Mouse (Mus musculus): ENCODE results near the gene Nck2. TPM values are rescaled to one million over a fixed set of nuclear protein-coding genes. Genes with fewer than 3 reads are reported as not detected.
A peak's percentile ranks its signal among the peaks of the same experiment; 100 is the strongest.

Gene Nck2
- polyA plus RNA-seq, 1 experiment from 2014 or later, result 21.5 TPM

GRCm38 (mm10) chr1:43404693-43405678, 39.4 kb upstream of the Nck2 start:
- H3K4me2 ChIP-seq (ENCODE audit: low read depth, low read length), result no peak overlapping the region
- WGBS, result 30% methylated on average over 9 of the region's 9 CpGs
- no peaks in the 10 kb centered on the region for H3K9me3 ChIP-seq (ENCODE audit: control insufficient read depth, low read length)
- no peak overlapping the region for H3K9ac ChIP-seq (ENCODE audit: low read depth, low read length)
- H3K27me3 ChIP-seq (replicated peaks; ENCODE audit: control insufficient read depth, insufficient read depth, low read length), result no peaks in the 10 kb centered on the region
- H3K27ac ChIP-seq (ENCODE audit: low read length), result peak overlapping the region; percentile 68
- H3K4me3 ChIP-seq (ENCODE audit: low read length), result no peak overlapping the region
- ATAC-seq, result peak; percentile 66
- H3K36me3 ChIP-seq (ENCODE audit: control insufficient read depth, insufficient read depth, low read length), result no peaks in the 10 kb centered on the region
- peaks cover 4% of the 10 kb centered on the region; the same call in 1 of the 2 replicates for H3K4me1 ChIP-seq (ENCODE audit: control insufficient read depth, insufficient read depth, low read length)

- H3K27me3 ChIP-seq (replicated peaks; ENCODE audit: control insufficient read depth, insufficient read depth, low read length), result no peaks in the 10 kb centered on the region
- H3K9ac ChIP-seq (ENCODE audit: low read depth, low read length), result no peak overlapping the region
- no peak overlapping the region for H3K27ac ChIP-seq (ENCODE audit: low read length)
- no peaks in the 10 kb centered on the region for H3K9me3 ChIP-seq (ENCODE audit: control insufficient read depth, low read length)
- no peak overlapping the region for H3K4me2 ChIP-seq (ENCODE audit: low read depth, low read length)
- H3K36me3 ChIP-seq (ENCODE audit: control insufficient read depth, insufficient read depth, low read length), result no peaks in the 10 kb centered on the region
- no peak overlapping the region for H3K4me3 ChIP-seq (ENCODE audit: low read length)
- WGBS, result 50% methylated on average over 4 of the region's 4 CpGs
- peaks cover 4% of the 10 kb centered on the region; the same call in 1 of the 2 replicates for H3K4me1 ChIP-seq (ENCODE audit: control insufficient read depth, insufficient read depth, low read length)
- ATAC-seq, result no peak
These were observed 35.4 kb upstream of the Nck2 start for GRCm38 (mm10) chr1:43409019-43409418.

- ATAC-seq, result no peak
- WGBS, result 83% methylated on average over 3 of the region's 3 CpGs
These were observed 31.6 kb upstream of the Nck2 start for GRCm38 (mm10) chr1:43412825-43413224.

GRCm38 (mm10) chr1:43413298-43413697, 31.1 kb upstream of the Nck2 start:
- Histone ChIP-seq H3K27ac (ENCODE audit: low read length) (no peak overlapping the region), H3K36me3 (ENCODE audit: control insufficient read depth, insufficient read depth, low read length) (no peaks in the 10 kb centered on the region), H3K4me2 (ENCODE audit: low read depth, low read length) (no peak overlapping the region), H3K4me3 (ENCODE audit: low read length) (no peak overlapping the region), H3K27me3 (replicated peaks; ENCODE audit: control insufficient read depth, insufficient read depth, low read length) (no peaks in the 10 kb centered on the region), H3K9me3 (ENCODE audit: control insufficient read depth, low read length) (no peaks in the 10 kb centered on the region), H3K4me1 (ENCODE audit: control insufficient read depth, insufficient read depth, low read length) (no peaks in the 10 kb centered on the region), H3K9ac (ENCODE audit: low read depth, low read length) (no peak overlapping the region)
- WGBS, result 55% methylated on average over 3 of the region's 3 CpGs
- ATAC-seq, result no peak

More at GRCm38 (mm10) chr1:43412825-43413224, 31.6 kb upstream of the Nck2 start:
- no peaks in the 10 kb centered on the region for H3K9me3 ChIP-seq (ENCODE audit: control insufficient read depth, low read length)
- no peaks in the 10 kb centered on the region for H3K4me1 ChIP-seq (ENCODE audit: control insufficient read depth, insufficient read depth, low read length)
- H3K9ac ChIP-seq (ENCODE audit: low read depth, low read length), result no peak overlapping the region
- no peak overlapping the region for H3K27ac ChIP-seq (ENCODE audit: low read length)
- no peaks in the 10 kb centered on the region for H3K36me3 ChIP-seq (ENCODE audit: control insufficient read depth, insufficient read depth, low read length)
- H3K27me3 ChIP-seq (replicated peaks; ENCODE audit: control insufficient read depth, insufficient read depth, low read length), result no peaks in the 10 kb centered on the region
- no peak overlapping the region for H3K4me2 ChIP-seq (ENCODE audit: low read depth, low read length)
- H3K4me3 ChIP-seq (ENCODE audit: low read length), result no peak overlapping the region

- H3K9ac ChIP-seq (ENCODE audit: low read depth, low read length), result no peak overlapping the region
- H3K9me3 ChIP-seq (ENCODE audit: control insufficient read depth, low read length), result no peaks in the 10 kb centered on the region
- H3K27me3 ChIP-seq (replicated peaks; ENCODE audit: control insufficient read depth, insufficient read depth, low read length), result no peaks in the 10 kb centered on the region
- H3K36me3 ChIP-seq (ENCODE audit: control insufficient read depth, insufficient read depth, low read length), result no peaks in the 10 kb centered on the region
- no peak overlapping the region for H3K4me3 ChIP-seq (ENCODE audit: low read length)
- ATAC-seq, result no peak
- H3K27ac ChIP-seq (ENCODE audit: low read length), result no peak overlapping the region
- no peak overlapping the region for H3K4me2 ChIP-seq (ENCODE audit: low read depth, low read length)
- WGBS, result 75% methylated on average over 4 of the region's 4 CpGs
- H3K4me1 ChIP-seq (ENCODE audit: control insufficient read depth, insufficient read depth, low read length), result no peaks in the 10 kb centered on the region
These were observed 30.6 kb upstream of the Nck2 start for GRCm38 (mm10) chr1:43413749-43414148.

GRCm38 (mm10) chr1:43414228-43414627, 30.2 kb upstream of the Nck2 start:
- Histone ChIP-seq H3K27me3 (replicated peaks; ENCODE audit: control insufficient read depth, insufficient read depth, low read length) (no peaks in the 10 kb centered on the region), H3K4me1 (ENCODE audit: control insufficient read depth, insufficient read depth, low read length) (no peaks in the 10 kb centered on the region), H3K4me3 (ENCODE audit: low read length) (no peak overlapping the region), H3K36me3 (ENCODE audit: control insufficient read depth, insufficient read depth, low read length) (no peaks in the 10 kb centered on the region), H3K27ac (ENCODE audit: low read length) (no peak overlapping the region), H3K9me3 (ENCODE audit: control insufficient read depth, low read length) (no peaks in the 10 kb centered on the region), H3K9ac (ENCODE audit: low read depth, low read length) (no peak overlapping the region), H3K4me2 (ENCODE audit: low read depth, low read length) (no peak overlapping the region)
- peak; percentile 70 for ATAC-seq

GRCm38 (mm10) chr1:43414971-43415370, 29.4 kb upstream of the Nck2 start:
- ATAC-seq, result no peak
- no peaks in the 10 kb centered on the region for H3K9me3 ChIP-seq (ENCODE audit: control insufficient read depth, low read length)
- no peak overlapping the region for H3K4me3 ChIP-seq (ENCODE audit: low read length)

GRCm38 (mm10) chr1:43422969-43423748, 21.2 kb upstream of the Nck2 start:
- Histone ChIP-seq H3K9ac (ENCODE audit: low read depth, low read length) (no peak overlapping the region), H3K36me3 (ENCODE audit: control insufficient read depth, insufficient read depth, low read length) (no peaks in the 10 kb centered on the region), H3K4me3 (ENCODE audit: low read length) (no peak overlapping the region), H3K27ac (ENCODE audit: low read length) (peak overlapping the region; percentile 57), H3K9me3 (ENCODE audit: control insufficient read depth, low read length) (no peaks in the 10 kb centered on the region), H3K4me2 (ENCODE audit: low read depth, low read length) (no peak overlapping the region), H3K27me3 (replicated peaks; ENCODE audit: control insufficient read depth, insufficient read depth, low read length) (no peaks in the 10 kb centered on the region), H3K4me1 (ENCODE audit: control insufficient read depth, insufficient read depth, low read length) (peaks cover 3% of the 10 kb centered on the region; the same call in 1 of the 2 replicates)
- 57% methylated on average over 4 of the region's 4 CpGs for WGBS
- ATAC-seq, result peak; percentile 95

More at GRCm38 (mm10) chr1:43414971-43415370, 29.4 kb upstream of the Nck2 start:
- Histone ChIP-seq H3K4me2 (ENCODE audit: low read depth, low read length) (no peak overlapping the region), H3K27ac (ENCODE audit: low read length) (no peak overlapping the region), H3K27me3 (replicated peaks; ENCODE audit: control insufficient read depth, insufficient read depth, low read length) (no peaks in the 10 kb centered on the region), H3K9ac (ENCODE audit: low read depth, low read length) (no peak overlapping the region), H3K36me3 (ENCODE audit: control insufficient read depth, insufficient read depth, low read length) (no peaks in the 10 kb centered on the region), H3K4me1 (ENCODE audit: control insufficient read depth, insufficient read depth, low read length) (no peaks in the 10 kb centered on the region)

GRCm38 (mm10) chr1:43426526-43426925, 17.9 kb upstream of the Nck2 start:
- Histone ChIP-seq H3K4me2 (ENCODE audit: low read depth, low read length) (no peak overlapping the region), H3K4me1 (ENCODE audit: control insufficient read depth, insufficient read depth, low read length) (peaks cover 7% of the 10 kb centered on the region; the same call in 1 of the 2 replicates), H3K9me3 (ENCODE audit: control insufficient read depth, low read length) (no peaks in the 10 kb centered on the region), H3K27me3 (replicated peaks; ENCODE audit: control insufficient read depth, insufficient read depth, low read length) (no peaks in the 10 kb centered on the region), H3K27ac (ENCODE audit: low read length) (no peak overlapping the region), H3K9ac (ENCODE audit: low read depth, low read length) (no peak overlapping the region), H3K36me3 (ENCODE audit: control insufficient read depth, insufficient read depth, low read length) (no peaks in the 10 kb centered on the region), H3K4me3 (ENCODE audit: low read length) (no peak overlapping the region)
- ATAC-seq, result no peak
- WGBS, result 49% methylated on average over 4 of the region's 4 CpGs
